Mouse (Mus musculus): ENCODE data around the gene Nqo2. TPM values are rescaled to one million over a fixed set of nuclear protein-coding genes. Genes with fewer than 3 reads are reported as not detected.

The Nqo2 gene
- polyA plus RNA-seq (2012; rRNA removed), result 12.7 and 14.1 TPM in 2 replicates

DNA sequence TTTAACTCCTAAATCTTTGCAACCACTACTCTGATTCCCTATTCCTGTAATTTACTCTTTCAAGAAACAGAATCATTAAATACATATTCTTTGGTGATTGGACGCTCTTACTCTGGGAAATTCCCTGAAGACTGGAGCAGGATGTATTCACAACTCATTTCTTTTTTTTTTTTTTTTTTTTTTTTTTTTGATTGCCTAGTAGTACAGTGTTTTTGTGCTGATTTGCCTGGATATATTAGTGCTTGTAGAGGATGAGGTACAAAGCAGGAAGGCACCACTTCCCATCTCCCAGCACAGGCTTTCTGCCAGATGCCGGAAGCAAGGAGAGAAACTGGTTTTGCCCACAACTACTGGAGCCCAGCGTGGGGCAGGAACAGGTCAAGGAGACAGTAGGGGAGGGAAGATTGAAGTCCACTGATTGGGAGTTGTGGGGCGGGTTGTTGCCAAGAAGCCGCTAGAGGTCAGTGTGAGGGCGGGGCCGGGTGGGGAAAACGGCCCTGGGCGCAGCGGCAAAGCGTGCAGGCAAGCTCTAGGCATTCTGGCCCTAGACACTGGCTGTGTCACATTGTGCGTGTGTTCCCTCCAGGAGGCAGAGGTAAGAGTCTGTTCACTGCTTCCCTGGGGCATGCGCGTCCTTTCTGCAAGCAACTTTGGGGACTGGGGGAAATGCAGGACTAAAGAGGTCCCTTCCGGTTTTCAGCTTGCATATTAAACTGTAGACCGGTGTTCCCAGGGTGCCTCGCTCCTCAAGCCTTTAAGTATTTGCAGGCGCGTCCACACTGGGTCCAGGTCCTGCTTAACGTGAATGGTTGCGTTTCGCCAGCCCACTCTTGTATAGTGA is at the start of gene Nqo2:
TSS of gene Nqo2 (plus strand) at position 482 of the 841 bp plus-strand sequence.

DNA sequence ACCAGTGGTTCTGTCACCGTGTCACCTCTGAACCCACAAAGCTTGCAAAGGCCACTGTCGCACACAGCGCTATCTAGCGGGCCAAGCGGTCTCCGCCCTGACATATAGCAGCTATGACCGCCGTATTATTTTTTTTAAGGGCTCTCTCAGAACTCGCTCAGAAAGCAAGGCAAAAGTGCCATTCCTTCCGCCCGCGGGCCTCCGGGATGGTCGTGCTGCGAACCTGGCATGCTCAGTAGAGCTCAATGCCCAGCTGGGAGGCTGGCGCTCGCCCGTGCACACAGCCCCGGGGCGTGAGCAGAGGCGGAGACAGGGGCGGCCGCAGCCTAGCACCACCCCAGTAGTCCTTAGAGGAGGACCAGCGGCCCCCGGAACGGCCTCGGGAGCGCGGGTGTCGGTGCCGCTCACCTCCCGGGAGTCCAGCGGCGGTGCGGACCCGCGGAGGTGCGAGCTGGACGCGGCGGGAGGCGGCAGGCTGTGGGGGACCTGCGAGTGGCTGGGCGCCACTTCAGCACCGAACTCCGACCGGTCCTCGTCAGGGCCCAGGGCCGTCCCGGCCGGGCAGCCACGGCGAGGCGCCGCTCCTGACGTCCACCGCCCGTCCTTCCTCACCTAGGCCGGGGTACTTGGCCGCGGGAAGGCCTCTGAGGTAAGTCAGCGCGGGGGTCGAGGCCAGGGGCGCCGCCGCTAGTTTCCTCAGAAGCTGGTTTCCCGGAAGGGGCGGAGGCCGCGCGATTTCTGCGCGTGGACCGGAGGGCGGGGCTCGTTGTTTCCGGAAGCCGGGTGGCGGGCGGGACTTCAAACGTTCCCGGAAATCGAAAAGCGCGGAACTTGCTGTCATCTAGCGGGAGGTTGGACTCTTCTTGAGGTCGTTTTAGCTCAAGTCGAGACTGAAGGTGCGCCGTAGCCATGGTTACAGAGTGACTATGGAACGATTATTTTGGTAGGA is 37.8 kb downstream of the Nqo2 start, which contains the start of the genes Ripk1 and Serpinb6a:
TSS of gene Ripk1 (plus strand) at position 306 of the 949 bp plus-strand sequence.
TSS of gene Serpinb6a (minus strand) at position 737 of the 949 bp plus-strand sequence.

DNA sequence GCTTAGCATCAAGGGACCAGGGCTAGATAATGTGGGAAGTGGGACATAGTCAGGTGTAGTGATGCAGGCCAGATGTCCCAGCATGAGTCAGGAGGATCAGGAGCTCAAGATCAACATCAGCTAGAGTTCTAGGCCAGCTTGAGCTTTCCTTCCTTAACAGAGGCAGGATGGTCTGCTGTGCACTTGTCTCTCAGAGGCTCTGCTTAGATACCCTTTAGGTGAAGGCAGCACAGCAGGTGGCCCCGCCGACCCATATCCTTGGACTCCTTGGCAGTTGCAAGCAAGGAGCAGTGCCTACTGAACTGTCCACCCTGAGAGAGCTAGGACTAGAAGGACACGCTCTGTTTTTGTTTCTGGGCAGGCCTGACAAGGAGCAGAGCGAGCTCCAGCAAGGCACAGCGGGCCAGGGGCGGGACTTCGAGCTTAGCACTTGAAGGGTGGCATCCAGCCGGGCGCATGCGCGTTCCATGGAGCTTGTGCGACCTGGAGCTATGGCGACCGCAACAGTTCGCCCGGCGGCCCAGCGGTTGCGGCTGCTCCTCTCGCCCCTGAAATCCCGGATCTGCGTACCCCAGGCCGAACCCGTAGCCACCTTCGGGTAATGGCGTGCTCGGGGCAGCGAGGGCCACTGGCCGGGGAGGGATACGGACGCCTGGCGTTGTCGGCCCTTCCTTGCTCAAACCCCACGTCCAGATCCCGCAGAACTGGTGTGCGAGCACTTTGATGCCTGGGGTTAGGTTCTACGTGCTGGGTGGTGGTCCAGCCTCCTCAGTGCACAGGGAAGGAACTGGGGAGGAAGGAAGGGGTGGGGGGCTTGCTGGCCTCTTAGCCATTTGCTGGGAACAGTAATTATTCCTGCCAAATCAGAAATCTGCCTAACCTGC is 72.9 kb downstream of the Nqo2 start, which contains the start of gene Bphl:
TSS of gene Bphl (plus strand) at position 426 of the 884 bp plus-strand sequence.

Other genes with a start within 250 kb of the Nqo2 start
- gene Serpinb6e, start 121.3 kb upstream of the Nqo2 start, polyA plus RNA-seq (2012; rRNA removed), result not detected in 2 replicates
- not detected in 2 replicates for gene Serpinb6c, start 59.0 kb upstream of the Nqo2 start, polyA plus RNA-seq (2012; rRNA removed)
- gene Ripk1, start 37.7 kb downstream of the Nqo2 start, polyA plus RNA-seq (2012; rRNA removed), result 4.9 and 5.6 TPM in 2 replicates
- 13.0 and 16.9 TPM in 2 replicates for gene Serpinb6a, start 38.1 kb downstream of the Nqo2 start, polyA plus RNA-seq (2012; rRNA removed)
- gene Bphl, start 72.9 kb downstream of the Nqo2 start, polyA plus RNA-seq (2012; rRNA removed), result 19.2 and 23.8 TPM in 2 replicates
- gene Tubb2a, start 113.3 kb downstream of the Nqo2 start, polyA plus RNA-seq (2012; rRNA removed), result 66.4 and 73.3 TPM in 2 replicates
- gene Tubb2b, start 165.8 kb downstream of the Nqo2 start, polyA plus RNA-seq (2012; rRNA removed), result 2.0 and 6.3 TPM in 2 replicates
- 40.0 and 43.4 TPM in 2 replicates for gene Psmg4, start 198.3 kb downstream of the Nqo2 start, polyA plus RNA-seq (2012; rRNA removed)

Data from liver, embryonic 14 days (tissue).